Mouse (Mus musculus): Measurements from ENCODE around the gene Gpatch2. TPM values are rescaled to one million over a fixed set of nuclear protein-coding genes. Genes with fewer than 3 reads are reported as not detected.

Gpatch2 gene
- polyA plus RNA-seq, 1 experiment from 2014 or later = 20.6 TPM

- DNase-seq (ENCODE audit: low spot score) (no peak), ATAC-seq (replicated peaks; ENCODE audit: insufficient number of reproducible peaks, low FRiP score, low TSS enrichment, low read depth) (no peak)
- Histone ChIP-seq H3K4me1 (ENCODE audit: control insufficient read depth, insufficient read depth, low read length) (no peaks in the 10 kb centered on the region), H3K36me3 (replicated peaks; ENCODE audit: control insufficient read depth, insufficient read depth, low read depth, low read length) (no peaks in the 10 kb centered on the region; the same call in 1 of the 2 replicates), H3K9me3 (replicated peaks; ENCODE audit: control insufficient read depth, low read length) (no peaks in the 10 kb centered on the region), H3K27me3 (ENCODE audit: control insufficient read depth, insufficient read depth, low read length) (no peaks in the 10 kb centered on the region), H3K4me3 (ENCODE audit: low read depth, low read length) (no peak overlapping the region), H3K4me2 (ENCODE audit: low read depth, low read length) (no peak overlapping the region), H3K9ac (replicated peaks; ENCODE audit: low read length) (no peak overlapping the region), H3K27ac (replicated peaks; ENCODE audit: low read depth, low read length) (no peak overlapping the region)
- WGBS = 68% methylated on average over 5 of the region's 5 CpGs
These were observed 129.8 kb downstream of the Gpatch2 start for GRCm38 (mm10) chr1:187345156-187345555.

- Histone ChIP-seq H3K9ac (replicated peaks; ENCODE audit: low read length) (no peak overlapping the region), H3K4me3 (ENCODE audit: low read depth, low read length) (no peak overlapping the region), H3K4me1 (ENCODE audit: control insufficient read depth, insufficient read depth, low read length) (no peaks in the 10 kb centered on the region), H3K9me3 (replicated peaks; ENCODE audit: control insufficient read depth, low read length) (no peaks in the 10 kb centered on the region), H3K4me2 (ENCODE audit: low read depth, low read length) (no peak overlapping the region), H3K27ac (replicated peaks; ENCODE audit: low read depth, low read length) (no peak overlapping the region), H3K27me3 (ENCODE audit: control insufficient read depth, insufficient read depth, low read length) (no peaks in the 10 kb centered on the region), H3K36me3 (replicated peaks; ENCODE audit: control insufficient read depth, insufficient read depth, low read depth, low read length) (no peaks in the 10 kb centered on the region; the same call in 1 of the 2 replicates)
- no peak for DNase-seq (ENCODE audit: low spot score)
- ATAC-seq (replicated peaks; ENCODE audit: insufficient number of reproducible peaks, low FRiP score, low TSS enrichment, low read depth) = no peak
- 92% methylated on average over 11 of the region's 11 CpGs for WGBS
These were observed 131.6 kb downstream of the Gpatch2 start for GRCm38 (mm10) chr1:187346923-187347322.

GRCm38 (mm10) chr1:187347606-187348005, 132.3 kb downstream of the Gpatch2 start:
- Histone ChIP-seq H3K4me2 (ENCODE audit: low read depth, low read length) (no peak overlapping the region), H3K36me3 (replicated peaks; ENCODE audit: control insufficient read depth, insufficient read depth, low read depth, low read length) (no peaks in the 10 kb centered on the region; the same call in 1 of the 2 replicates), H3K4me1 (ENCODE audit: control insufficient read depth, insufficient read depth, low read length) (no peaks in the 10 kb centered on the region), H3K27ac (replicated peaks; ENCODE audit: low read depth, low read length) (no peak overlapping the region), H3K9me3 (replicated peaks; ENCODE audit: control insufficient read depth, low read length) (no peaks in the 10 kb centered on the region), H3K9ac (replicated peaks; ENCODE audit: low read length) (no peak overlapping the region), H3K4me3 (ENCODE audit: low read depth, low read length) (no peak overlapping the region), H3K27me3 (ENCODE audit: control insufficient read depth, insufficient read depth, low read length) (no peaks in the 10 kb centered on the region)
- ATAC-seq (replicated peaks; ENCODE audit: insufficient number of reproducible peaks, low FRiP score, low TSS enrichment, low read depth) (no peak), DNase-seq (ENCODE audit: low spot score) (no peak)
- WGBS = 87% methylated on average over 6 of the region's 6 CpGs

- ATAC-seq (replicated peaks; ENCODE audit: insufficient number of reproducible peaks, low FRiP score, low TSS enrichment, low read depth) (no peak), DNase-seq (ENCODE audit: low spot score) (no peak)
- H3K9me3 ChIP-seq (replicated peaks; ENCODE audit: control insufficient read depth, low read length) = no peaks in the 10 kb centered on the region
- H3K4me3 ChIP-seq (ENCODE audit: low read depth, low read length) = no peak overlapping the region
- no peaks in the 10 kb centered on the region for H3K27me3 ChIP-seq (ENCODE audit: control insufficient read depth, insufficient read depth, low read length)
- WGBS = 94% methylated on average over 26 of the region's 26 CpGs
- no peaks in the 10 kb centered on the region; the same call in 1 of the 2 replicates for H3K36me3 ChIP-seq (replicated peaks; ENCODE audit: control insufficient read depth, insufficient read depth, low read depth, low read length)
- H3K4me1 ChIP-seq (ENCODE audit: control insufficient read depth, insufficient read depth, low read length) = no peaks in the 10 kb centered on the region
- H3K9ac ChIP-seq (replicated peaks; ENCODE audit: low read length) = no peak overlapping the region
- no peak overlapping the region for H3K27ac ChIP-seq (replicated peaks; ENCODE audit: low read depth, low read length)
- no peak overlapping the region for H3K4me2 ChIP-seq (ENCODE audit: low read depth, low read length)
These were observed 132.9 kb downstream of the Gpatch2 start for GRCm38 (mm10) chr1:187348053-187348820.

- ATAC-seq (replicated peaks; ENCODE audit: insufficient number of reproducible peaks, low FRiP score, low TSS enrichment, low read depth) (no peak), DNase-seq (ENCODE audit: low spot score) (no peak)
- Histone ChIP-seq H3K4me1 (ENCODE audit: control insufficient read depth, insufficient read depth, low read length) (no peaks in the 10 kb centered on the region), H3K9me3 (replicated peaks; ENCODE audit: control insufficient read depth, low read length) (no peaks in the 10 kb centered on the region), H3K4me2 (ENCODE audit: low read depth, low read length) (no peak overlapping the region), H3K27me3 (ENCODE audit: control insufficient read depth, insufficient read depth, low read length) (no peaks in the 10 kb centered on the region), H3K27ac (replicated peaks; ENCODE audit: low read depth, low read length) (no peak overlapping the region), H3K9ac (replicated peaks; ENCODE audit: low read length) (no peak overlapping the region), H3K4me3 (ENCODE audit: low read depth, low read length) (no peak overlapping the region), H3K36me3 (replicated peaks; ENCODE audit: control insufficient read depth, insufficient read depth, low read depth, low read length) (no peaks in the 10 kb centered on the region; the same call in 1 of the 2 replicates)
- WGBS = 92% methylated on average over 14 of the region's 14 CpGs
These were observed 133.6 kb downstream of the Gpatch2 start for GRCm38 (mm10) chr1:187348859-187349258.

- no peaks in the 10 kb centered on the region for H3K9me3 ChIP-seq (replicated peaks; ENCODE audit: control insufficient read depth, low read length)
- no peaks in the 10 kb centered on the region for H3K4me1 ChIP-seq (ENCODE audit: control insufficient read depth, insufficient read depth, low read length)
- H3K4me3 ChIP-seq (ENCODE audit: low read depth, low read length) = no peak overlapping the region
- ATAC-seq (replicated peaks; ENCODE audit: insufficient number of reproducible peaks, low FRiP score, low TSS enrichment, low read depth) (no peak), DNase-seq (ENCODE audit: low spot score) (no peak)
- no peak overlapping the region for H3K9ac ChIP-seq (replicated peaks; ENCODE audit: low read length)
- H3K36me3 ChIP-seq (replicated peaks; ENCODE audit: control insufficient read depth, insufficient read depth, low read depth, low read length) = no peaks in the 10 kb centered on the region
- no peak overlapping the region for H3K27ac ChIP-seq (replicated peaks; ENCODE audit: low read depth, low read length)
- no peaks in the 10 kb centered on the region for H3K27me3 ChIP-seq (ENCODE audit: control insufficient read depth, insufficient read depth, low read length)
- WGBS = 75% methylated on average over 15 of the region's 15 CpGs
- H3K4me2 ChIP-seq (ENCODE audit: low read depth, low read length) = no peak overlapping the region
These were observed 140.9 kb downstream of the Gpatch2 start for GRCm38 (mm10) chr1:187356169-187356568.

- no peak for ATAC-seq (replicated peaks; ENCODE audit: insufficient number of reproducible peaks, low FRiP score, low TSS enrichment, low read depth)
- WGBS = 89% methylated on average over 8 of the region's 8 CpGs
- no peak for DNase-seq (ENCODE audit: low spot score)
- Histone ChIP-seq H3K4me3 (ENCODE audit: low read depth, low read length) (no peak overlapping the region), H3K27me3 (ENCODE audit: control insufficient read depth, insufficient read depth, low read length) (no peaks in the 10 kb centered on the region), H3K9ac (replicated peaks; ENCODE audit: low read length) (no peak overlapping the region), H3K4me2 (ENCODE audit: low read depth, low read length) (no peak overlapping the region), H3K4me1 (ENCODE audit: control insufficient read depth, insufficient read depth, low read length) (no peaks in the 10 kb centered on the region), H3K27ac (replicated peaks; ENCODE audit: low read depth, low read length) (no peak overlapping the region), H3K9me3 (replicated peaks; ENCODE audit: control insufficient read depth, low read length) (no peaks in the 10 kb centered on the region), H3K36me3 (replicated peaks; ENCODE audit: control insufficient read depth, insufficient read depth, low read depth, low read length) (no peaks in the 10 kb centered on the region)
These were observed 141.6 kb downstream of the Gpatch2 start for GRCm38 (mm10) chr1:187356904-187357303.

- Histone ChIP-seq H3K4me2 (ENCODE audit: low read depth, low read length) (no peak overlapping the region), H3K9ac (replicated peaks; ENCODE audit: low read length) (no peak overlapping the region), H3K27ac (replicated peaks; ENCODE audit: low read depth, low read length) (no peak overlapping the region), H3K9me3 (replicated peaks; ENCODE audit: control insufficient read depth, low read length) (no peaks in the 10 kb centered on the region), H3K27me3 (ENCODE audit: control insufficient read depth, insufficient read depth, low read length) (no peaks in the 10 kb centered on the region), H3K36me3 (replicated peaks; ENCODE audit: control insufficient read depth, insufficient read depth, low read depth, low read length) (no peaks in the 10 kb centered on the region), H3K4me3 (ENCODE audit: low read depth, low read length) (no peak overlapping the region), H3K4me1 (ENCODE audit: control insufficient read depth, insufficient read depth, low read length) (no peaks in the 10 kb centered on the region)
- ATAC-seq (replicated peaks; ENCODE audit: insufficient number of reproducible peaks, low FRiP score, low TSS enrichment, low read depth) (no peak), DNase-seq (ENCODE audit: low spot score) (no peak)
- 32% methylated on average over 3 of the region's 3 CpGs for WGBS
These were observed 144.9 kb downstream of the Gpatch2 start for GRCm38 (mm10) chr1:187360240-187360639.

All from embryonic facial prominence, embryonic 11.5 days (tissue).